7 mouse cellular contexts compared by ENCODE assay signal in the genomic region with DNA sequence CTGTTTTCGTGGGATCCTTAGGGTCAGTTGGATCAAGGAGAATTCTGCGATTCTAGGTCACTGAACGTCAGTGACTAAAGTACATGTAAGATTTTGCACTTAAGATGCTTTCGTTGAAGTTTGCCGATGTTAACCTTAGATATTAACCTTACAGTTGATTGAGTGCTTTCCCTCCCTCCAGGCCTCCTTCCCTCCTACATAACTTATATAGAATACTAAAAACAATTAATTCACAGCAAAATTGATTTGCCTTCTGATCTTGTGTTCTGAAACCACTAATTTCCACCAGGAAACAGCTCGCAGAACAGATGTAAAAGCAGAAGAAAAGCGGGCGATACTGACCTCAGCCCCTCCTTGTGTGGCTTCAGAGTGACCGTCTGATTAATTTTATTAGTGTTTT.
DNase-seq lines count a peak whose midpoint lies in the region; ATAC-seq and TF ChIP-seq lines count a peak whose summit lies in the region.

No protein-coding gene starts in this region.

- 27% methylated on average over 9 of the region's 9 CpGs for WGBS in lung, embryonic 14.5 days
- 20% methylated on average over 9 of the region's 9 CpGs for WGBS in forebrain, embryonic 13.5 days
- 40% methylated on average over 9 of the region's 9 CpGs for WGBS in intestine, embryonic 16.5 days
- WGBS in stomach, embryonic 14.5 days: 34% methylated on average over 9 of the region's 9 CpGs

- no peaks in the 10 kb centered on the region for H3K36me3 ChIP-seq in lung, embryonic 14.5 days (ENCODE audit: insufficient read depth)
- H3K36me3 ChIP-seq in forebrain, embryonic 13.5 days (ENCODE audit: poor library complexity, severe bottlenecking): no peaks in the 10 kb centered on the region
- H3K36me3 ChIP-seq in intestine, embryonic 16.5 days (ENCODE audit: control insufficient read depth, insufficient read depth, low read length): no peaks in the 10 kb centered on the region
- H3K36me3 ChIP-seq in stomach, embryonic 14.5 days (ENCODE audit: control insufficient read depth, insufficient read depth, low read length): no peaks in the 10 kb centered on the region

- ATAC-seq in lung, embryonic 14.5 days (ENCODE audit: insufficient read depth): no peak; the same call in 1 of the 2 replicates
- no peak; the same call in 1 of the 2 replicates for ATAC-seq in forebrain, embryonic 13.5 days
- ATAC-seq in intestine, embryonic 16.5 days: no peak
- no peak for ATAC-seq in stomach, embryonic 14.5 days (ENCODE audit: insufficient number of reproducible peaks, insufficient read depth, low FRiP score, low read depth)

- peak overlapping the region; percentile 42 for H3K4me2 ChIP-seq in lung, embryonic 14.5 days
- peak overlapping the region; percentile 50 for H3K4me2 ChIP-seq in forebrain, embryonic 13.5 days
- no peak overlapping the region for H3K4me2 ChIP-seq in intestine, embryonic 16.5 days (ENCODE audit: low read depth, low read length)
- H3K4me2 ChIP-seq in stomach, embryonic 14.5 days (replicated peaks; ENCODE audit: low read depth, low read length): peak overlapping the region; percentile 2; the same call in 1 of the 2 replicates

- peak overlapping the region; percentile 75 for H3K27ac ChIP-seq in lung, embryonic 14.5 days (ENCODE audit: low read depth)
- peak overlapping the region; percentile 83 for H3K27ac ChIP-seq in forebrain, embryonic 13.5 days
- H3K27ac ChIP-seq in intestine, embryonic 16.5 days (ENCODE audit: low read length): peak overlapping the region; percentile 9; the same call in 1 of the 2 replicates
- 0 out of 2 replicates have a peak overlapping the region, but pooled peaks have one; percentile 34 for H3K27ac ChIP-seq in stomach, embryonic 14.5 days (ENCODE audit: low read length)

- TF ChIP-seq CTCF in lung, embryonic 14.5 days (IDR thresholded peaks at IDR 0.05; ENCODE audit: low read depth): no peak

- H3K9ac ChIP-seq in lung, embryonic 14.5 days: no peak overlapping the region
- no peak overlapping the region for H3K9ac ChIP-seq in forebrain, embryonic 13.5 days
- no peak overlapping the region for H3K9ac ChIP-seq in intestine, embryonic 16.5 days (ENCODE audit: low read depth, low read length)
- H3K9ac ChIP-seq in stomach, embryonic 14.5 days (replicated peaks; ENCODE audit: low read depth, low read length): no peak overlapping the region

- DNase-seq in lung, embryonic 14.5 days: no peak
- DNase-seq in lung, postnatal 14 days: no peak
- no peak for DNase-seq in urinary bladder, postnatal 4 days (ENCODE audit: low spot score in 2 of 2)
- DNase-seq in frontal cortex, postnatal 25 days (ENCODE audit: low spot score in 2 of 2): no peak

- no peak overlapping the region for H3K4me3 ChIP-seq in lung, embryonic 14.5 days (ENCODE audit: low read depth, low read length)
- H3K4me3 ChIP-seq in forebrain, embryonic 13.5 days: peak overlapping the region; percentile 20
- no peak overlapping the region for H3K4me3 ChIP-seq in intestine, embryonic 16.5 days (ENCODE audit: low read length)
- H3K4me3 ChIP-seq in stomach, embryonic 14.5 days (ENCODE audit: low read depth, low read length): no peak overlapping the region

- peaks cover 9% of the 10 kb centered on the region for H3K4me1 ChIP-seq in lung, embryonic 14.5 days (ENCODE audit: insufficient read depth)
- H3K4me1 ChIP-seq in forebrain, embryonic 13.5 days: peaks cover 68% of the 10 kb centered on the region
- H3K4me1 ChIP-seq in intestine, embryonic 16.5 days (ENCODE audit: control insufficient read depth, insufficient read depth, low read length): peaks cover 61% of the 10 kb centered on the region
- peaks cover 57% of the 10 kb centered on the region for H3K4me1 ChIP-seq in stomach, embryonic 14.5 days (ENCODE audit: control insufficient read depth, insufficient read depth, low read length)

- no peaks in the 10 kb centered on the region for H3K27me3 ChIP-seq in lung, embryonic 14.5 days (ENCODE audit: insufficient read depth, low read length)
- H3K27me3 ChIP-seq in forebrain, embryonic 13.5 days: no peaks in the 10 kb centered on the region
- H3K27me3 ChIP-seq in intestine, embryonic 16.5 days (replicated peaks; ENCODE audit: control insufficient read depth, insufficient read depth, low read length): no peaks in the 10 kb centered on the region
- no peaks in the 10 kb centered on the region for H3K27me3 ChIP-seq in stomach, embryonic 14.5 days (ENCODE audit: control insufficient read depth, insufficient read depth, low read length)

- H3K9me3 ChIP-seq in lung, embryonic 14.5 days (ENCODE audit: low read depth, low read length): no peaks in the 10 kb centered on the region
- H3K9me3 ChIP-seq in forebrain, embryonic 13.5 days (replicated peaks): no peaks in the 10 kb centered on the region
- H3K9me3 ChIP-seq in intestine, embryonic 16.5 days (ENCODE audit: control insufficient read depth, low read length): no peaks in the 10 kb centered on the region
- H3K9me3 ChIP-seq in stomach, embryonic 14.5 days (ENCODE audit: control insufficient read depth, low read depth, low read length): no peaks in the 10 kb centered on the region

Comparison
In these comparisons a context has a peak if more than half of its experiments do, and no peak if none do; other contexts are left out.
1. H3K27ac ChIP-seq: peak in every context shown above with its lines; median percentile 83 in forebrain, embryonic 13.5 days; 75 in lung, embryonic 14.5 days; 34 in stomach, embryonic 14.5 days; 9 in intestine, embryonic 16.5 days.